Mouse (Mus musculus) limb, embryonic 12.5 days (tissue): Measurements from ENCODE around the gene Pygl. TPM values are rescaled to one million over a fixed set of nuclear protein-coding genes. Genes with fewer than 3 reads are reported as not detected.

Experiments
- ATAC-seq: fragments of 200-750 bp; cut with Nextera tagmentation; 2 replicates; pipeline ENCODE4 v1.8.0; 2017; ENCODE audit warnings: low read depth, moderate TSS enrichment; ENCODE audit not compliant: insufficient number of reproducible peaks, insufficient read depth, low FRiP score, low TSS enrichment
- H3K27ac ChIP-seq: fragments of 300-500 bp; sonication (generic); 2 replicates; pipeline ENCODE4 v1.5.1; 2016; ENCODE audit warnings: mild to moderate bottlenecking, moderate library complexity
- H3K27me3 ChIP-seq: fragments of 300-500 bp; sonication (generic); 2 replicates; pipeline ENCODE4 v1.6.1; 2016; ENCODE audit warnings: mild to moderate bottlenecking, moderate library complexity
- H3K36me3 ChIP-seq: fragments of 300-500 bp; sonication (generic); 2 replicates; pipeline ENCODE4 v1.6.1; 2016; ENCODE audit warnings: mild to moderate bottlenecking, moderate library complexity
- H3K4me1 ChIP-seq: fragments of 300-500 bp; sonication (generic); replicated peaks from 2 replicates; pipeline ENCODE4 v1.6.1; 2016
- H3K4me2 ChIP-seq: fragments of 300-500 bp; sonication (generic); 2 replicates; pipeline ENCODE4 v1.6.1; 2016; ENCODE audit warnings: mild to moderate bottlenecking, moderate library complexity
- H3K4me3 ChIP-seq: fragments of 300-500 bp; sonication (generic); replicated peaks from 2 replicates; pipeline ENCODE4 v1.5.1; 2016; ENCODE audit warnings: mild to moderate bottlenecking
- H3K9ac ChIP-seq: fragments of 300-500 bp; sonication (generic); replicated peaks from 2 replicates; pipeline ENCODE4 v1.6.1; 2016; ENCODE audit warnings: mild to moderate bottlenecking, moderate library complexity
- H3K9me3 ChIP-seq: fragments of 300-500 bp; sonication (generic); 2 replicates; pipeline ENCODE4 v1.6.1; 2016; ENCODE audit warnings: mild to moderate bottlenecking, moderate library complexity
- WGBS: fragments of 180-500 bp; shearing (Covaris S2); methylation state at CpG from one replicate; pipeline ENCODE4 v1.1.7; 2016; 5-methylcytosine and 5-hydroxymethylcytosine counted together
- polyA plus RNA-seq: library from polyadenylated mRNA; unstranded; fragments of >200 nt; fragmentation: Nextera tagmentation; extraction: Ambion mirVana; gene quantifications from 2 replicates; pipeline ENCODE4 v1.2.1, GENCODE M21; 2016

The Pygl gene
- polyA plus RNA-seq, 1 experiment from 2014 or later, result 8.9 TPM

- no peaks in the 10 kb centered on the region for H3K9me3 ChIP-seq
These were observed 4.0 kb downstream of the Pygl start for GRCm38 (mm10) chr12:70227121-70227932.

GRCm38 (mm10) chr12:70226655-70227054 lies 4.6 kb downstream of the Pygl start:
- H3K27me3 ChIP-seq, result peaks cover 5% of the 10 kb centered on the region
- H3K27ac ChIP-seq, result no peak overlapping the region
- peak overlapping the region; percentile 66 for H3K9ac ChIP-seq
- no peaks in the 10 kb centered on the region for H3K36me3 ChIP-seq
- no peak for ATAC-seq
- H3K9me3 ChIP-seq, result no peaks in the 10 kb centered on the region
- H3K4me1 ChIP-seq, result peaks cover 12% of the 10 kb centered on the region; the same call in 1 of the 2 replicates
- peak overlapping the region; percentile 46 for H3K4me3 ChIP-seq
- peak overlapping the region; percentile 90 for H3K4me2 ChIP-seq
- WGBS, result 29% methylated on average over 5 of the region's 5 CpGs

More at GRCm38 (mm10) chr12:70227121-70227932, 4.0 kb downstream of the Pygl start:
- Histone ChIP-seq H3K9ac (peak overlapping the region; percentile 66), H3K36me3 (no peaks in the 10 kb centered on the region), H3K4me3 (peak overlapping the region; percentile 46), H3K27ac (no peak overlapping the region), H3K4me2 (peak overlapping the region; percentile 90), H3K4me1 (peaks cover 12% of the 10 kb centered on the region; the same call in 1 of the 2 replicates), H3K27me3 (peaks cover 5% of the 10 kb centered on the region)
- WGBS, result under 1% methylated on average over 48 of the region's 52 CpGs
- peak; percentile 86 for ATAC-seq

DNA sequence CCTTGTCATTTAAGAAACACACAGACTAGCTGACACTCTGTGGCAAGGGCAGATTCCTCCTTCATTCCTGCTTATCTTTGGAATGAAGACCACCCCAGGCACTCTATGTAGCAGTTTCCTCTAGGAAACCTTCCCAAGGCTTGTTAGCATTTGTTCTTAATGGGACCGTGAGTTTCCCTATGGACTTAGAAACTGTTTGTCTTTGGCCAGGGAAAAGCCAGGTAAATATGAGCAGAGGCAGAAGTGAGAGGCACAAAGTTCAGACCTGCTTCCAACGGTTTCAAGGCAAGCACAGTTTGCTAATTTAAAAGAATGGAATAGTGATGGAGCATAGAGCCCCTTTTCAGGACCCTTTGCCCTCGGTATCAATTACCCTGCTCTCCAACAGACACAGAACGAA lies 8.0 kb downstream of the Pygl start:
- Histone ChIP-seq H3K9ac (no peak overlapping the region), H3K4me1 (peaks cover 12% of the 10 kb centered on the region; the same call in 1 of the 2 replicates), H3K9me3 (no peaks in the 10 kb centered on the region), H3K36me3 (no peaks in the 10 kb centered on the region), H3K4me2 (no peak overlapping the region), H3K27me3 (peaks cover 5% of the 10 kb centered on the region), H3K27ac (no peak overlapping the region), H3K4me3 (no peak overlapping the region)
- no peak for ATAC-seq
- WGBS, result 72% methylated on average over 4 of the region's 4 CpGs

DNA sequence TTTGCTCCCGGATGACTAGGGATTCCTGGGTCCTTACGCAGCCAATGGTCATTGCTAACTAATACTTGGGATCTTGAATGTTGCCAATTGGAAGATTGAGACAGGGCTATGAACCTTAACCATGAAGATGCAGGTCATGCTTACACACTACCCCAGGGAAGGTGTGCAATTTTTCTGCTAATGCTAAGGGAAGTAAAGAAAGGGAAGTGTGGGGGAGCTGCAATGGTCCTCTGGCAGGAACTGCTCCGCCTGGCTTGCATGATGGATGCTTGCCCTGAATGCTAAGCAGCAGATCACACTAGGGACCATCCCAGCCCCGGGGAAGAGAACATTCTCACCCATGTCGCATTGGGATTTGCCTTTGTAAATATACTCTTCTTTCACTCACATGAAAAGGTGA lies 9.9 kb downstream of the Pygl start:
- H3K4me2 ChIP-seq, result no peak overlapping the region
- H3K9me3 ChIP-seq, result no peaks in the 10 kb centered on the region
- 87% methylated on average over 5 of the region's 5 CpGs for WGBS

DNA sequence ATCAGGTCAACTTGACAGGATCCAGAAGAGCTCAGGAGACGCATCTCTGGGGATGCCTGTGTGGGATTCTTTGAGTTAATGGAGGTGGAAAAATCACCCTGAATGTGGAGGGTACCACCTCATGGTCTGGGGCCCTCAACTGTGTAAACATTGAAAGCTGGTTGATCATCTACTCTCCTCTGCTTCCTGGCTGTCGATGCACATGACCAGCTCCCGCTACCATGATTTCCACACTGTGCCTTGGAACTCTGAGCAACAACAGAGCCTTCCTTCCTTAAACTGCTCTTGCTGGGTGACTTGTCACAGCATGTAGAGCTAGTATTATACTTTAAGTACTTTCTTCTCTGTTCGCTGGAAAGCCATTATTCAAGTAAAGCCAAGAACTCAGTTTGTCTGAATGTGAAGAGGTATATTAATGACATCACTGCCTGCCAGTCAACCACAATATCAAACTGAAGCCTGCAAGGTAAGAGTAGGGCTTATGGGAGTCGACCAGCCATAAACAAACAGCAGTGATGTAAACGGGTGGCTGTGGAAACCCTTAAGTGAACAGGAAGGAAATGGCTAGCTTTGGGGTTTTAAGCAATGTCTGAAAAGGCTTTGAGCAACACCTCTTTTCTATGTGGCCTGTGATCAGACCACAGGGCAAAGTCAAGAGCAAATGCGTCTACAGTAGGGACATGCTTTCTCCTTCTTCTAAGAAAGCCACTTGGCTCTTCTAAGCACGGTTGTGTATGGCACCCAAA lies 12.3 kb downstream of the Pygl start:
- H3K4me3 ChIP-seq, result no peak overlapping the region
- H3K36me3 ChIP-seq, result no peaks in the 10 kb centered on the region
- H3K9me3 ChIP-seq, result no peaks in the 10 kb centered on the region
- ATAC-seq, result no peak
- no peaks in the 10 kb centered on the region; the same call in 1 of the 2 replicates for H3K4me1 ChIP-seq
- H3K27me3 ChIP-seq, result no peaks in the 10 kb centered on the region
- 79% methylated on average over 8 of the region's 8 CpGs for WGBS
- no peak overlapping the region for H3K9ac ChIP-seq
- H3K4me2 ChIP-seq, result no peak overlapping the region
- no peak overlapping the region for H3K27ac ChIP-seq

More for the DNA sequence above, 9.9 kb downstream of the Pygl start:
- no peak for ATAC-seq
- no peak overlapping the region for H3K9ac ChIP-seq
- 0 out of 2 replicates have a peak, but pooled peaks cover under 1% of the 10 kb centered on the region for H3K4me1 ChIP-seq
- no peak overlapping the region for H3K27ac ChIP-seq
- H3K27me3 ChIP-seq, result peaks cover 1% of the 10 kb centered on the region
- H3K36me3 ChIP-seq, result no peaks in the 10 kb centered on the region
- H3K4me3 ChIP-seq, result no peak overlapping the region

GRCm38 (mm10) chr12:70216229-70216800 lies 15.0 kb downstream of the Pygl start:
- Histone ChIP-seq H3K9me3 (no peaks in the 10 kb centered on the region), H3K27ac (no peak overlapping the region), H3K4me1 (no peaks in the 10 kb centered on the region; the same call in 1 of the 2 replicates), H3K4me3 (no peak overlapping the region), H3K27me3 (no peaks in the 10 kb centered on the region), H3K36me3 (no peaks in the 10 kb centered on the region), H3K4me2 (no peak overlapping the region), H3K9ac (no peak overlapping the region)
- 73% methylated on average over 16 of the region's 16 CpGs for WGBS
- ATAC-seq, result no peak

GRCm38 (mm10) chr12:70214281-70214680 lies 17.0 kb downstream of the Pygl start:
- no peak overlapping the region for H3K4me2 ChIP-seq
- H3K27me3 ChIP-seq, result no peaks in the 10 kb centered on the region
- H3K27ac ChIP-seq, result no peak overlapping the region
- no peak for ATAC-seq
- H3K36me3 ChIP-seq, result no peaks in the 10 kb centered on the region
- H3K4me3 ChIP-seq, result no peak overlapping the region
- H3K9me3 ChIP-seq, result no peaks in the 10 kb centered on the region
- H3K9ac ChIP-seq, result no peak overlapping the region
- H3K4me1 ChIP-seq, result no peaks in the 10 kb centered on the region; the same call in 1 of the 2 replicates
- 88% methylated on average over 8 of the region's 8 CpGs for WGBS

DNA sequence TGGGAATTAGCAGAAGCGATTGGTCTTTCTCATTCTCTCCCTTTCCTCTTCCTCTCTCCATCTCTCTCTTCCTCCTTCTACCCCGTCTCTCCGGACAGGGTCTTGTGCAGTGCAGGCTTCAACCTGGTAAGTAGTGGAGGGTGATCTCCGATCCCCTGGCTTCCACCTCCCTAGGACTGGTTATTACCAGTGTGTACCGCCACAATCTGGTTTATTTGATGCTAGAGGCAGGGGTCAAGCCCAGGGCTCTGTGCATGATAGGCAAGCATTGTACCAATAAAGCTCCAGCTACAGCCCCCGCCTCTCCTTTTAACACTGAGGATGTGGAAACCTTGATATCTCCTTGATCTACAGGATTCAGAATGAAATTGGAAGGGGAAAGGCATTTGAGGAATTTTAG lies 17.7 kb downstream of the Pygl start:
- Histone ChIP-seq H3K9me3 (no peaks in the 10 kb centered on the region), H3K9ac (no peak overlapping the region), H3K27me3 (no peaks in the 10 kb centered on the region), H3K27ac (no peak overlapping the region), H3K4me3 (no peak overlapping the region), H3K4me2 (no peak overlapping the region), H3K36me3 (no peaks in the 10 kb centered on the region), H3K4me1 (no peaks in the 10 kb centered on the region; the same call in 1 of the 2 replicates)
- WGBS, result 82% methylated on average over 6 of the region's 6 CpGs
- ATAC-seq, result no peak

GRCm38 (mm10) chr12:70212501-70212900 lies 18.8 kb downstream of the Pygl start:
- Histone ChIP-seq H3K4me2 (no peak overlapping the region), H3K27me3 (no peaks in the 10 kb centered on the region), H3K4me3 (no peak overlapping the region), H3K9ac (no peak overlapping the region), H3K27ac (no peak overlapping the region), H3K9me3 (no peaks in the 10 kb centered on the region), H3K4me1 (no peaks in the 10 kb centered on the region; the same call in 1 of the 2 replicates), H3K36me3 (no peaks in the 10 kb centered on the region)
- ATAC-seq, result no peak
- WGBS, result 83% methylated on average over 4 of the region's 4 CpGs

DNA sequence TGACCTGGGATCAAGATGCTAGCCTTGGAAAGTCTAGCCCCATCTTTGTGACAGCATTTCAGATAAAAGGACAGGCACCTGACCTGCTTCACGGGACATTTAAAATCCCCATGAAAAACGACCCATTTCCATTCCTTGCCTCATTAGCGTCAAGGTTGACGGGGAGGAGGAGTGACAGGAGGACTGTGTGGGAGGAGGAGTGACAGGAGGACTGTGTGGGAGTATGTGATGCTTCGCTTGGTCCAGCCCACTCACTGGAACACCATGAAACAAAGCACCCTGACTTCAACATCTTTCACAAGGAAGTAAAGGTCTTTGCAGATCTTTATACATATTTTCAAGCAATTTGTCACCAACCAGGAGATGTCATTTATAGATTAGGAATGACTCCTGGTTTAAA lies 23.1 kb downstream of the Pygl start:
- no peaks in the 10 kb centered on the region for H3K27me3 ChIP-seq
- no peak overlapping the region for H3K4me3 ChIP-seq
- no peak overlapping the region for H3K4me2 ChIP-seq
- H3K36me3 ChIP-seq, result no peaks in the 10 kb centered on the region
- ATAC-seq, result no peak
- no peak overlapping the region for H3K27ac ChIP-seq
- 63% methylated on average over 5 of the region's 5 CpGs for WGBS
- H3K9ac ChIP-seq, result no peak overlapping the region
- no peaks in the 10 kb centered on the region for H3K4me1 ChIP-seq
- H3K9me3 ChIP-seq, result no peaks in the 10 kb centered on the region

DNA sequence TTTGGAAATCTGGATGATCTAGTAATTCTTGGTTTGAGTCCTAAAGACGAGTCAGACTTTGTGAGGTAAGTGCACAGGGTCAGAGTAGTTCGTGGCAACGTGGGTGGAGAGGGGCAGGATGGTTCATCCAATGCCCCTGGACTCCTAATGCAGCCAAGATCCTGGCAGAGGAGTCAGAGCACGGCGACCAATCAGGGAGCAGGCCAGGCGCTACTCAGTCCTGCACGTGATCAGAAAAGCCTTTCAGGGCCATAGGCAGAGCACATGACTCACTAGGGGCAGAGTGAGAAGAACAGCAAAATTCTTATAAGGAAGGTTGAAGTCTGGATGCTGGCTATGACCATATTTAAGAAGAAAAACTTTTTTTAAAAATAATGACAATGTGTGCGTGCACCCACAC lies 26.9 kb downstream of the Pygl start:
- 78% methylated on average over 8 of the region's 8 CpGs for WGBS
- H3K4me1 ChIP-seq, result no peaks in the 10 kb centered on the region; the same call in 1 of the 2 replicates
- no peak overlapping the region for H3K27ac ChIP-seq
- no peak overlapping the region for H3K9ac ChIP-seq
- H3K4me2 ChIP-seq, result no peak overlapping the region
- no peaks in the 10 kb centered on the region for H3K36me3 ChIP-seq
- ATAC-seq, result no peak
- H3K27me3 ChIP-seq, result no peaks in the 10 kb centered on the region
- H3K4me3 ChIP-seq, result no peak overlapping the region
- no peaks in the 10 kb centered on the region for H3K9me3 ChIP-seq
